Mouse (Mus musculus): ENCODE measurements around the gene Bola1.

DNA sequence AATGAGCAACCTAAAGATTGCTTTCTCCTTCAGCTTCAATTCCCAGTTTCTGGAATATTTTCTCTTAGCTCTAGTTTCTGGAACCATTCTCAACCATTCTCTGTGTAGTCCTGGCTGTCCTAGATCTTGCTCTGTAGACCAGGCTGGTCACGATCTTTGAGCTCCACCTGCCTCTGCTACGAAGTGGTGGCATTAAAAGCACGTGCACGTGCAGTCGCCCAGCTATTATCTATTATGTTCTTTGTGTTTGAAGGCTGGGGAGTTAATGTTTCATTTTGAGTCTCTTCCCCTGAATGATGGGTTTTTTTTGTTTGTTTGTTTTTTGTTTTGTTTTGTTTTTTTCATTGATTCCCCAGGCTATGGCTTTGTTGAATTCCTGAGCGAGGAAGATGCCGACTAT is 46.3 kb downstream of the Bola1 start:
- no peak for TF ChIP-seq CTCF (IDR thresholded peaks at IDR 0.05; ENCODE audit: low read depth)
- TF ChIP-seq EP300 (optimal IDR thresholded peaks at IDR 0.05) = no peak

All from stomach, postnatal 0 days (tissue).